Mouse (Mus musculus): ENCODE data around the gene Ppcs. TPM values are rescaled to one million over a fixed set of nuclear protein-coding genes. Genes with fewer than 3 reads are reported as not detected.
A peak's percentile ranks its signal among the peaks of the same experiment; 100 is the strongest.

Ppcs gene
- polyA plus RNA-seq, 1 experiment from 2014 or later: 21.9 TPM

DNA sequence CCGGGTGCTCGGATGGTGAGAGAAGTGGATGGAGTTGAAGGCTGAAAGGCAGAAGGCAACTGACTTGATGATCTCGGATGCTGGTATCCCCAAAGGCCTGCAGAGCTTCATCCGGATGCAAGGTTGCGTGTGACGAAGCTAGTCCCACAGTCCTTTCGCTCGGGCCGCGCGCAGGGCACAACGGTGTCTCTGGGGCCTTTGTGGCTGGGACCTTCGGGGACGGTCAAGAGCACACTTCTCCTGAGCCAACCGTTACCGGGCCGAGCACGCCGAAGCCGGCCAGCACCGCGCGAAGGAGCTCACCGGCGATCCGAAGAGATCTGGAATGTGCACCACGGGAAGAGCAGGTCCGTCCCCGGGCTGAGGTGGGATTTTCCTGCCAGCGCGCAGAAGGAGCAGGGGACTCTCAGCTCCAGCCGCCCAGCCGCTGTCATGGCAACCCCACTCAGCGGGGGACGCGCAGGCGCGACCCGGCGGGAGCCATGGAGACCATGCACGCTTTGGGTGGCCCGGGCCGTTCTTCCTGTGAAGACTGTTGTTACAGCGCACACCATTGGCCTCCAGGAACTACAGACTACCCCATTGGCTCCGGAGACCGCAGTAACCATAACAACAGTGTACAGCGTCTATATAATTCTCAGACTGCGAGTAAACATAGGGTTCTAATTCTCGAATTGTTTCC, 7.0 kb downstream of the Ppcs start, which contains the start of gene Ccdc30:
Gene Ccdc30 (minus strand): TSS at position 450 of the 682 bp plus-strand sequence.
- peak within 1 kb of the TSS; percentile 73 for H3K4me2 ChIP-seq
- 0 out of 2 replicates have a peak, but pooled peaks cover 7% of the 10 kb centered on the region for H3K36me3 ChIP-seq
- under 1% methylated on average over 49 of the region's 49 CpGs for WGBS
- peak within 1 kb of the TSS; percentile 61 for H3K4me3 ChIP-seq
- H3K9ac ChIP-seq: peak within 1 kb of the TSS; percentile 78
- ATAC-seq (ENCODE audit: low read depth): peak; percentile 99
- peaks cover 27% of the 10 kb centered on the region for H3K4me1 ChIP-seq (replicated peaks)
- no peaks in the 10 kb centered on the region for H3K9me3 ChIP-seq
- H3K27ac ChIP-seq (replicated peaks): peak within 1 kb of the TSS; percentile 73
- H3K27me3 ChIP-seq: no peaks in the 10 kb centered on the region

DNA sequence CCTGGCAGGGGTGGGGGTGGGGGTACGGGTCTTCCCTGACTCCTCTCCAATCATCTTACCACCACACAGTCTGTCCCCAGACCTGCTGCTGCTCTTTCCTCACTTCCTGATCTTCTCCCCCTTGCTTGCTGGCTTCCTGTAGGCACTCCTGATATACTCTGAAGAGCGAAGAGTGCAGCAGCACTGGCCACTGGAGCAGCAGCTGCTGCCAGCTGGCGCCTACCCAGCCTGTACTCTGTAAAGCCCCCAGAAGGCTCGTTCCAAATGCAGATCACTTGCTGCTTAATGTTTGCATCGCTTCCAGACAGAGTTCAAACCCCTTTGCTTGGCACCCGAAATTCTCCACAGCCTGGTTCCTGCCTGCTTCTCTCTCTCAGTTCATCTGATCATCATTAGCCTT, 9.4 kb downstream of the Ppcs start:
- peak; percentile 48 for ATAC-seq (ENCODE audit: low read depth)
- no peaks in the 10 kb centered on the region for H3K36me3 ChIP-seq
- peaks cover 27% of the 10 kb centered on the region for H3K4me1 ChIP-seq (replicated peaks)
- H3K4me3 ChIP-seq: no peak overlapping the region
- WGBS: 42% methylated on average over 6 of the region's 6 CpGs
- no peak overlapping the region for H3K9ac ChIP-seq
- H3K27me3 ChIP-seq: no peaks in the 10 kb centered on the region
- peak overlapping the region; percentile 56 for H3K27ac ChIP-seq (replicated peaks)
- H3K9me3 ChIP-seq: no peaks in the 10 kb centered on the region
- H3K4me2 ChIP-seq: no peak overlapping the region

DNA sequence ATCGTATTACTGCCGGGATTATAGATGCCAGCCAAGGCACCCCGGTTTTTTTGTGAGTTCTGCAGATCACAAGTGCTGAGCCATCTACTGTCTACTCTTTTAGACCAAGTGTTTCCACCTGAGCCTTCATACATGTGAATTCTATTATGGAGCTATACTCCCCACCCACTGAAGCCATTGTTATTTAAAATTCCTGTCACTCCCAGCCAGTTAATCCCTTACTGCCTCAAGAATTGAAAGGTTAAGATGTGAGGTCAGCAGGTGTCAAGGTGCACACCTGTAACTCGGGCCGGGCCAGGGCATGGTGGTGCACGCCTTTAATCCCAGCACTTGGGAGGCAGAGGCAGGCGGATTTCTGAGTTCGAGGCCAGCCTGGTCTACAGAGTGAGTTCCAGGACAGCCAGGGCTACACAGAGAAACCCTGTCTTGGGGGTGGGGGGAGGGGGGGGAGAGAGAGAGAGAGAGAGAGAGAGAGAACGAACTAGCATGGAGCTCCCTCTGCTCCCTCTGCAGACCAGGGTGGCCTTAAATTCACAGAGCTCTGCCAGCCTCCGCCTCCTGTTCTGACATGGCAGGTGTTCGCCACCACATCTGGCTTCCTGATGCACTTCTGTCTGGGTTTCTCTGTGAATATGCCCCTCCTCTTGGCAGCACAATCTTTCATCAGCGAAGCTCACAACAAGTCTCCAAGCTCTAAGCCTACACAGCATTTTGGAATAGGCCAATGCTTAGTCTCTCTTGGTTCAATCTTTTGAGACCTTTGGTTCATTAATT, 10.2 kb downstream of the Ppcs start:
- Histone ChIP-seq H3K9ac (no peak overlapping the region), H3K9me3 (no peaks in the 10 kb centered on the region), H3K27me3 (no peaks in the 10 kb centered on the region), H3K4me1 (replicated peaks) (peaks cover 27% of the 10 kb centered on the region), H3K4me3 (no peak overlapping the region), H3K4me2 (no peak overlapping the region), H3K36me3 (no peaks in the 10 kb centered on the region), H3K27ac (replicated peaks) (peak overlapping the region; percentile 56; the same call in 1 of the 2 replicates)
- WGBS: 78% methylated on average over 12 of the region's 12 CpGs
- ATAC-seq (ENCODE audit: low read depth): no peak

DNA sequence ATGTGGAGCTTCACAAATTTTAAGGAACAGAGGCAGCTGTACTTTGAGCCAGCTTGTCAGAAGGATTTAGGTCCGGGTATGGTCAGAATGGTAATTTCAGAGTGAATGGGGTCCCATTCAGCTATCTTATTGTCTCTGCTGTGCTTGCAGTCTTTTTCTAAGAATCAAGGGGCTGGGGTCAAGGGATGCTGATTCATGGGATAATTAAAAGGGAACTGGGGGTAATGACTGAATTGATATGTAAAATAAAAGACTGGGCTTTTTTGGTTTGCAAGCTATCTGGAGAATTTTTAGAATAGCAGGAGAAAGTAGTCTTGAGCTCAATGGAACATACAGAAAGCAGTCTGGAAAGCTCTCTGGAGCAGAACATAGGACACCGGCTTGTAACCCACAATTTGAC, 18.8 kb downstream of the Ppcs start:
- H3K27me3 ChIP-seq: no peaks in the 10 kb centered on the region
- no peaks in the 10 kb centered on the region for H3K4me1 ChIP-seq (replicated peaks)
- peaks cover 18% of the 10 kb centered on the region for H3K9me3 ChIP-seq
- no peak overlapping the region for H3K9ac ChIP-seq
- WGBS: 58% methylated on average over 2 of the region's 2 CpGs
- H3K4me2 ChIP-seq: no peak overlapping the region
- peaks cover 43% of the 10 kb centered on the region for H3K36me3 ChIP-seq
- H3K27ac ChIP-seq (replicated peaks): no peak overlapping the region
- no peak for ATAC-seq (ENCODE audit: low read depth)
- no peak overlapping the region for H3K4me3 ChIP-seq

- 67% methylated on average over 7 of the region's 7 CpGs for WGBS
- ATAC-seq (ENCODE audit: low read depth): no peak
- H3K4me2 ChIP-seq: no peak overlapping the region
- H3K9me3 ChIP-seq: peaks cover 18% of the 10 kb centered on the region
- H3K9ac ChIP-seq: no peak overlapping the region
- no peaks in the 10 kb centered on the region for H3K4me1 ChIP-seq (replicated peaks)
- no peak overlapping the region for H3K4me3 ChIP-seq
- no peaks in the 10 kb centered on the region for H3K27me3 ChIP-seq
- no peak overlapping the region for H3K27ac ChIP-seq (replicated peaks)
- peaks cover 51% of the 10 kb centered on the region for H3K36me3 ChIP-seq
These were observed 21.3 kb downstream of the Ppcs start for GRCm38 (mm10) chr4:119400896-119401295.

DNA sequence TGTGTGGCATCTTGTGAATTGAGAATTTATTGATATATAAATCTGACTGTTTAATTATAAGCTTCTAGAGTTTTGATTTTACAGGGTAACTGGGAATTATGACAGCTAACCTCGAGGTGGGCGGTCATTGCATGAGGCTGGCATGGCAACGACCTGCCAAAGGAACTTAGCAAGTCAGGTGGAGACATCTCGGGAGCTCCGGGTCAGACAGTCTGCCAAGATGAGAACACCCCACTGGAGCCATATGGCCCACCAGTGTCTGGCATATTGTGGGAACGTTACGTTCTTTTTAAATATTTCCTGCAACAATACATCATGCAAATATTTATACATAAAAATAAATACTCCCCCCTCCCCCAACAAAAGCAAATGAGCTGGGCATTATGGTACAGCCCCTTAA, 23.5 kb downstream of the Ppcs start:
- ATAC-seq (ENCODE audit: low read depth): no peak
- H3K9me3 ChIP-seq: peaks cover 17% of the 10 kb centered on the region
- H3K27ac ChIP-seq (replicated peaks): no peak overlapping the region
- H3K9ac ChIP-seq: no peak overlapping the region
- H3K36me3 ChIP-seq: peaks cover 47% of the 10 kb centered on the region
- no peak overlapping the region for H3K4me3 ChIP-seq
- H3K4me1 ChIP-seq (replicated peaks): no peaks in the 10 kb centered on the region
- H3K4me2 ChIP-seq: no peak overlapping the region
- 83% methylated on average over 7 of the region's 7 CpGs for WGBS
- H3K27me3 ChIP-seq: no peaks in the 10 kb centered on the region

DNA sequence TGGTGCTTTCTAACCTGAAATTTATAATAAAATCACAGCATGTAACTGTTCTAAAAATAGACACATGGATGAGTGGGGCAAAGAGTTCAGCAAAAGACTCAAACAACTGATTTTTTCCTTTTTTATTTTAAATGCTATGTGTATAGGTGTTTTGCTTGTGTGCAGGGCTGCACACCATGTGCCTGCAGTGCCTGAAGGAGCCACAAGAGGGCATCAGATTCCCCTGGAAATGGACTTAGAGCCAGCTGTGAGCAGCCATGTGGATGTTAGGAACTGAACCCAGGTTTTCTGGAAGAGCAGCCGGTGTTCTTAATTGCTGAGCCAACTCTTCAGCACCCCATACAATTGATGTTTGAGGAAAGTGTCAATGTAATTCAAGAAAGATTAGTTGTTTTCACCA, 31.9 kb downstream of the Ppcs start:
- Histone ChIP-seq H3K9ac (no peak overlapping the region), H3K27me3 (no peaks in the 10 kb centered on the region), H3K4me1 (replicated peaks) (no peaks in the 10 kb centered on the region), H3K27ac (replicated peaks) (no peak overlapping the region), H3K4me3 (no peak overlapping the region), H3K36me3 (peaks cover 22% of the 10 kb centered on the region), H3K4me2 (no peak overlapping the region), H3K9me3 (no peaks in the 10 kb centered on the region)
- no peak for ATAC-seq (ENCODE audit: low read depth)
- WGBS: 93% methylated on average over 1 of the region's 1 CpGs

DNA sequence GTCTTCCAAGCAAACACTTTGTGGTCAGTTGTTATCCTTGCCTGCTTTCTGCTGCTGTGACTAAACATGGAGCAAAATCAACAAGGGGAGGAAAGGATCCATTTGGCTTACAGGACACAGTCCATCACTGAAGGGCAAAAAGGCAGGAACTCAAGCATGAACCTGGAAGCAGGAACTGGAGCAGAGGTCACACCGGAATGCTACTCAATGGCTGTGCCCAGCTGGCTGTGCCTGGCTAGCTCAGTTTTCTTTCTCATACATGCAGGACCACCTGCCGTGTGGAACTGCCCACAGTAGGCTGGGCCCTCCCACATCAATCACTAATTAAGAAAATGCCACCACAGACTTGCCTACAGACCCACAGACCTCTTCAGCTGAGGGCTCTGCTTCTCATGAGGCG, 33.0 kb downstream of the Ppcs start:
- Histone ChIP-seq H3K9me3 (no peaks in the 10 kb centered on the region), H3K9ac (no peak overlapping the region), H3K4me3 (no peak overlapping the region), H3K27ac (replicated peaks) (no peak overlapping the region), H3K27me3 (no peaks in the 10 kb centered on the region), H3K4me1 (replicated peaks) (no peaks in the 10 kb centered on the region), H3K4me2 (no peak overlapping the region), H3K36me3 (peaks cover 22% of the 10 kb centered on the region)
- ATAC-seq (ENCODE audit: low read depth): no peak
- 51% methylated on average over 3 of the region's 3 CpGs for WGBS

- H3K9ac ChIP-seq: no peak overlapping the region
- H3K27ac ChIP-seq (replicated peaks): no peak overlapping the region
- H3K27me3 ChIP-seq: no peaks in the 10 kb centered on the region
- H3K36me3 ChIP-seq: no peaks in the 10 kb centered on the region
- no peaks in the 10 kb centered on the region for H3K4me1 ChIP-seq (replicated peaks)
- 78% methylated on average over 7 of the region's 7 CpGs for WGBS
- H3K9me3 ChIP-seq: no peaks in the 10 kb centered on the region
- H3K4me3 ChIP-seq: no peak overlapping the region
- ATAC-seq (ENCODE audit: low read depth): no peak
- H3K4me2 ChIP-seq: no peak overlapping the region
These were observed 40.6 kb downstream of the Ppcs start for GRCm38 (mm10) chr4:119381471-119382190.

- ATAC-seq (ENCODE audit: low read depth): no peak
- no peak overlapping the region for H3K27ac ChIP-seq (replicated peaks)
- WGBS: 88% methylated on average over 6 of the region's 6 CpGs
- H3K9ac ChIP-seq: no peak overlapping the region
- no peak overlapping the region for H3K4me3 ChIP-seq
- H3K4me2 ChIP-seq: no peak overlapping the region
- no peaks in the 10 kb centered on the region for H3K27me3 ChIP-seq
- H3K36me3 ChIP-seq: no peaks in the 10 kb centered on the region
- H3K4me1 ChIP-seq (replicated peaks): no peaks in the 10 kb centered on the region
- no peaks in the 10 kb centered on the region for H3K9me3 ChIP-seq
These were observed 52.8 kb downstream of the Ppcs start for GRCm38 (mm10) chr4:119369460-119369859.

Measured in neural tube, embryonic 13.5 days (tissue).